Mouse (Mus musculus): ENCODE data around the gene Trpv4.

- TF ChIP-seq CTCF (IDR thresholded peaks at IDR 0.05; ENCODE audit: low read depth): no peak
- TF ChIP-seq EP300 (optimal IDR thresholded peaks at IDR 0.05): no peak
Measured at GRCm38 (mm10) chr5:114669014-114669413, 10.8 kb upstream of the Trpv4 start.
